Mouse (Mus musculus) kidney, adult 2 months (tissue): ENCODE data around the gene Homez. TPM values are rescaled to one million over a fixed set of nuclear protein-coding genes. Genes with fewer than 3 reads are reported as not detected.
A peak's percentile ranks its signal among the peaks of the same experiment; 100 is the strongest.

Source experiments
- DNase-seq: peaks from one replicate; pipeline ENCODE4 v3.0.0; 2021
- H3K27ac ChIP-seq: fragments of 200-500 bp; 2 replicates; pipeline ENCODE4 v1.5.1; 2012; ENCODE audit warnings: low read depth, low read length, control low read depth, inconsistent platforms; ENCODE audit not compliant: insufficient read depth
- H3K27me3 ChIP-seq: fragments of 200-500 bp; replicated peaks from 2 replicates; pipeline ENCODE4 v1.6.1; 2012; ENCODE audit warnings: mild to moderate bottlenecking, moderate library complexity, low read length, inconsistent platforms; ENCODE audit not compliant: control insufficient read depth, insufficient read depth
- H3K36me3 ChIP-seq: fragments of 200-500 bp; 2 replicates; pipeline ENCODE4 v1.6.1; 2012; ENCODE audit warnings: mild to moderate bottlenecking, moderate library complexity, low read length, inconsistent platforms; ENCODE audit not compliant: control insufficient read depth, insufficient read depth
- H3K4me1 ChIP-seq: fragments of 200-500 bp; 2 replicates; pipeline ENCODE4 v1.6.1; 2011; ENCODE audit warnings: low read length; ENCODE audit not compliant: control insufficient read depth, insufficient read depth
- H3K4me3 ChIP-seq: fragments of 200-500 bp; 2 replicates; pipeline ENCODE4 v1.5.1; 2011; ENCODE audit warnings: mild to moderate bottlenecking, low read depth, low read length, control low read depth; ENCODE audit not compliant: insufficient read depth
- CTCF ChIP-seq: fragments of 200-500 bp; conservative IDR thresholded peaks from 2 replicates; pipeline ENCODE4 v1.5.1; 2011; ENCODE audit warnings: low read depth, mild to moderate bottlenecking, control low read depth, low read length, moderate library complexity, mixed read lengths; ENCODE audit not compliant: insufficient read depth, insufficient read length
- POLR2A ChIP-seq: fragments of 200-500 bp; IDR thresholded peaks from one replicate; pipeline ENCODE4 v1.6.1; 2011; ENCODE audit warnings: low read depth, low read length, control low read depth
- WGBS: fragments of 180-500 bp; shearing (Covaris S2); methylation state at CpG from one replicate; pipeline ENCODE4 v1.1.7; 2018; 5-methylcytosine and 5-hydroxymethylcytosine counted together
- polyA plus RNA-seq: library from polyadenylated mRNA; depleted of rRNA; stranded (reverse); fragments of >200 nt; gene quantifications from 2 replicates; pipeline ENCODE4 v1.2.3, GENCODE M21; 2012; rRNA removed

Gene Homez
- polyA plus RNA-seq, 1 experiment: 9.2 TPM

- 87% methylated on average over 29 of the region's 29 CpGs for WGBS
- DNase-seq: no peak
- TF ChIP-seq CTCF (no peak), POLR2A (no peak)
Measured at GRCm38 (mm10) chr14:54813991-54814390, 56.8 kb downstream of the Homez start, which contains the start of gene Rnf212b. Rnf212b (plus strand) TSS chr14:54814141.

GRCm38 (mm10) chr14:54809668-54810033 lies 61.1 kb downstream of the Homez start:
- TF ChIP-seq POLR2A (no peak), CTCF (no peak)

More at GRCm38 (mm10) chr14:54813991-54814390, 56.8 kb downstream of the Homez start, which contains the start of gene Rnf212b:
- Histone ChIP-seq H3K4me1 (no peaks in the 10 kb centered on the region; the same call in 1 of the 2 replicates), H3K27ac (no peak within 1 kb of the TSS), H3K4me3 (no peak within 1 kb of the TSS), H3K27me3 (no peaks in the 10 kb centered on the region), H3K36me3 (no peaks in the 10 kb centered on the region)

GRCm38 (mm10) chr14:54808718-54809667 lies 61.8 kb downstream of the Homez start:
- Histone ChIP-seq H3K27me3 (no peaks in the 10 kb centered on the region), H3K36me3 (no peaks in the 10 kb centered on the region), H3K4me1 (peaks cover 7% of the 10 kb centered on the region), H3K4me3 (no peak overlapping the region), H3K27ac (no peak overlapping the region)
- DNase-seq: no peak
- no peak for TF ChIP-seq CTCF
- no peak for TF ChIP-seq POLR2A
- WGBS: 80% methylated on average over 4 of the region's 4 CpGs

More at GRCm38 (mm10) chr14:54809668-54810033, 61.1 kb downstream of the Homez start:
- Histone ChIP-seq H3K27ac (no peak overlapping the region), H3K36me3 (no peaks in the 10 kb centered on the region), H3K4me1 (peaks cover 7% of the 10 kb centered on the region), H3K4me3 (no peak overlapping the region), H3K27me3 (no peaks in the 10 kb centered on the region)
- no peak for DNase-seq
- WGBS: 91% methylated on average over 3 of the region's 3 CpGs

GRCm38 (mm10) chr14:54806124-54806523 lies 64.6 kb downstream of the Homez start:
- Histone ChIP-seq H3K27me3 (no peaks in the 10 kb centered on the region), H3K4me3 (no peak overlapping the region), H3K27ac (peak overlapping the region; percentile 62), H3K4me1 (peaks cover 7% of the 10 kb centered on the region), H3K36me3 (no peaks in the 10 kb centered on the region)
- 58% methylated on average over 4 of the region's 4 CpGs for WGBS
- DNase-seq: peak; percentile 62
- TF ChIP-seq CTCF: no peak
- TF ChIP-seq POLR2A: no peak

Other genes starting within 250 kb of the Homez start
- gene Psmb11, start 249.5 kb downstream of the Homez start, polyA plus RNA-seq: not detected in 2 replicates
- not detected in 2 replicates for gene Gm17606, start 230.0 kb downstream of the Homez start, polyA plus RNA-seq
- 1.2 and 1.5 TPM in 2 replicates for gene Cdh24, start 229.6 kb downstream of the Homez start, polyA plus RNA-seq
- gene 1700123O20Rik, start 184.7 kb downstream of the Homez start, polyA plus RNA-seq: 54.0 and 57.5 TPM in 2 replicates
- 79.2 and 79.4 TPM in 2 replicates for gene Acin1, start 184.0 kb downstream of the Homez start, polyA plus RNA-seq
- gene Gm29776, start 172.1 kb downstream of the Homez start, polyA plus RNA-seq: 0.16 and 0.20 TPM in 2 replicates
- 0.20 and 0.30 TPM in 2 replicates for gene Cebpe, start 158.8 kb downstream of the Homez start, polyA plus RNA-seq
- 333 and 352 TPM in 2 replicates for gene Slc7a8, start 89.0 kb downstream of the Homez start, polyA plus RNA-seq
- 7.4 and 7.6 TPM in 2 replicates for gene Rnf212b, start 56.8 kb downstream of the Homez start, polyA plus RNA-seq
- 21.0 and 23.5 TPM in 2 replicates for gene Ppp1r3e, start 6.6 kb upstream of the Homez start, polyA plus RNA-seq
- gene Bcl2l2, start 12.4 kb upstream of the Homez start, polyA plus RNA-seq: 47.1 and 59.0 TPM in 2 replicates
- not detected in 2 replicates for gene Gm20521, start 12.5 kb upstream of the Homez start, polyA plus RNA-seq
- gene Pabpn1, start 21.5 kb upstream of the Homez start, polyA plus RNA-seq: 111 and 114 TPM in 2 replicates
- gene Slc22a17, start 42.2 kb upstream of the Homez start, polyA plus RNA-seq: 63.9 and 85.8 TPM in 2 replicates
- gene Efs, start 55.2 kb upstream of the Homez start, polyA plus RNA-seq: 1.8 and 2.8 TPM in 2 replicates
- gene Il25, start 61.7 kb upstream of the Homez start, polyA plus RNA-seq: not detected in 2 replicates
- 0.59 and 0.79 TPM in 2 replicates for gene Cmtm5, start 65.3 kb upstream of the Homez start, polyA plus RNA-seq
- gene Myh6, start 96.0 kb upstream of the Homez start, polyA plus RNA-seq: 0.75 and 1.5 TPM in 2 replicates
- not detected in 2 replicates for gene Gm17428, start 106.0 kb upstream of the Homez start, polyA plus RNA-seq
- 0.05 and 5.2 TPM in 2 replicates for gene Myh7, start 123.7 kb upstream of the Homez start, polyA plus RNA-seq
- gene Ngdn, start 144.5 kb upstream of the Homez start, polyA plus RNA-seq: 15.0 and 15.5 TPM in 2 replicates
- 2.1 TPM in 2 replicates for gene Zfhx2, start 221.4 kb upstream of the Homez start, polyA plus RNA-seq
- 12.1 and 13.8 TPM in 2 replicates for gene Thtpa, start 223.8 kb upstream of the Homez start, polyA plus RNA-seq
- gene Ap1g2, start 235.6 kb upstream of the Homez start, polyA plus RNA-seq: 28.2 and 29.6 TPM in 2 replicates
- 0.19 and 0.25 TPM in 2 replicates for gene Jph4, start 246.0 kb upstream of the Homez start, polyA plus RNA-seq